Mouse (Mus musculus) E14TG2a.4 (cell line): ENCODE measurements around the gene Prickle1.

Source experiments
- H3K27me3 ChIP-seq: 2 replicates; pipeline ENCODE4 v1.6.1; 2014; ENCODE audit warnings: low read length, control low read depth; ENCODE audit not compliant: insufficient read depth
- H3K36me3 ChIP-seq: 2 replicates; pipeline ENCODE4 v1.6.1; 2014; ENCODE audit warnings: low read length, control low read depth; ENCODE audit not compliant: insufficient read depth
- H3K4me1 ChIP-seq: replicated peaks from 2 replicates; pipeline ENCODE4 v1.6.1; 2014; ENCODE audit warnings: low read depth, low read length, control low read depth
- H3K4me3 ChIP-seq: replicated peaks from 2 replicates; pipeline ENCODE4 v1.5.1; 2014; ENCODE audit warnings: mild to moderate bottlenecking, low read length
- H3K9me3 ChIP-seq: 2 replicates; pipeline ENCODE4 v1.6.1; 2014; ENCODE audit warnings: low read length, control low read depth
- CTCF ChIP-seq: conservative IDR thresholded peaks from 2 replicates; pipeline ENCODE4 v1.5.1; 2014; ENCODE audit warnings: low read length
- NANOG ChIP-seq: IDR thresholded peaks from 2 replicates; pipeline ENCODE4 v1.6.1; 2014; ENCODE audit warnings: borderline replicate concordance, low read length, mixed read lengths
- POU5F1 ChIP-seq: IDR thresholded peaks from 2 replicates; pipeline ENCODE4 v1.6.1; 2014; ENCODE audit warnings: low read length, borderline replicate concordance

The Prickle1 gene

DNA sequence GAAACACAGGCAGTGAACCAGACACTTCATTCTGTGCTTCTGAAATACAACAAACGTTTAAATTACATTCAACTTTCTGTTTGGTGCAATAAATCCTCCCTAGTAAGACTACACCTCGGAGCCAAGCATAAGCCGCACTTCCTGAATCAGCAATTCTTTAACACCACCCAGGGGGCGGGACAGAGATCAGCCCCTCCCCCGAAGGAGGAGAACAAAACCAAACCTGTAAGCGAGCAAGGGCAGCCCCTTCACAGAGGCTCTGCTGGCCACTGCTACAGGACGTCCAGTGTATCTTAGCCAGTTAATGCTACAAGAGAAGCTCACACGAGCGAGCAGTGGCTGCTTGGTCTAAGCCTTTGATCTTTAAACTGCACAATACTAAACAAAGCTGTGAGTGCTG, 43.5 kb downstream of the Prickle1 start:
- H3K4me1 ChIP-seq, result peaks cover 5% of the 10 kb centered on the region
- TF ChIP-seq NANOG, result no peak
- peaks cover 15% of the 10 kb centered on the region; the same call in 1 of the 2 replicates for H3K27me3 ChIP-seq
- no peak overlapping the region for H3K4me3 ChIP-seq
- no peaks in the 10 kb centered on the region for H3K36me3 ChIP-seq
- H3K9me3 ChIP-seq, result no peaks in the 10 kb centered on the region

DNA sequence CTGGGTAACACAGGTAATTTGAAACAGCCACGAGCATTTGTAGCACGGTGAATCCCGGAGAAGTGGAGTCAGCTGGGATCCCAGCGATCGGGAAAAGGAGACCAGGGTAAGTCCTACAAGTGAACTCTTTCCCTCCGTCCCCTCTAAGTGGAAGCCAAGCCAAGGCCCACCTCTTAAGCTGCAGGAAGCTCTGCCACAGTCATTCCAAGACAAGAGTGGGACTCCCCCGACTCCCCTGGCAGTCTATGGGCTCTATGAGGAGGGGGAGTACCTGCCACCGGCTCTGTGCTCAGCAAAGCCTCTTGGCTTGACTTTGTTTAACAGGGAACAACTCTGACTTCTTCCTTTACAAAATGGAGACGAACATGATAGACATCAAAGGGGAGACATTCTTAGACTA, 47.4 kb downstream of the Prickle1 start:
- no peaks in the 10 kb centered on the region for H3K9me3 ChIP-seq
- H3K4me1 ChIP-seq, result peaks cover 5% of the 10 kb centered on the region
- peaks cover 20% of the 10 kb centered on the region for H3K27me3 ChIP-seq
- H3K36me3 ChIP-seq, result no peaks in the 10 kb centered on the region
- TF ChIP-seq CTCF (no peak), NANOG (no peak), POU5F1 (no peak)
- H3K4me3 ChIP-seq, result no peak overlapping the region

DNA sequence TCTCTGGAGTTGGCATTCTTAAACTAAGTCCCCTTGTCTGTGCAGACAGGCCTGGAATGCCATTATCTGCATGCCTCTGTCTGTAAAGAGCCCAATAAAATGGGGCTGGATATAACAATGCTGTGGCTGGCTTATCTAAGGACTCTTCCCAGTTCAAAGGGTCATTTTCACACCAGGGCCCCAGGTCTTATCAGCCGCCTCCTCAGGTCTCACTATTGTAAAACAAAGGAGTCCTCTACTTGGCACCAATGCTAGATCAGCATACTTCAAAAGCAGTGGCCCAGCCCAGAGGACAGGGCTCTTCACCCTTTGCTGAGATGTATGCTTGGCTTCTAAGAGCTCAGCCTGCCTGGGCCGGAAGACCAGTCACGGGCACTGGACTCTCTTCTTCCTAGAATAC, 56.3 kb downstream of the Prickle1 start:
- TF ChIP-seq NANOG (no peak), CTCF (no peak), POU5F1 (no peak)
- peaks cover 67% of the 10 kb centered on the region for H3K27me3 ChIP-seq
- H3K9me3 ChIP-seq, result peaks cover 6% of the 10 kb centered on the region; the same call in 1 of the 2 replicates
- no peaks in the 10 kb centered on the region for H3K4me1 ChIP-seq
- no peaks in the 10 kb centered on the region for H3K36me3 ChIP-seq
- no peak overlapping the region for H3K4me3 ChIP-seq

DNA sequence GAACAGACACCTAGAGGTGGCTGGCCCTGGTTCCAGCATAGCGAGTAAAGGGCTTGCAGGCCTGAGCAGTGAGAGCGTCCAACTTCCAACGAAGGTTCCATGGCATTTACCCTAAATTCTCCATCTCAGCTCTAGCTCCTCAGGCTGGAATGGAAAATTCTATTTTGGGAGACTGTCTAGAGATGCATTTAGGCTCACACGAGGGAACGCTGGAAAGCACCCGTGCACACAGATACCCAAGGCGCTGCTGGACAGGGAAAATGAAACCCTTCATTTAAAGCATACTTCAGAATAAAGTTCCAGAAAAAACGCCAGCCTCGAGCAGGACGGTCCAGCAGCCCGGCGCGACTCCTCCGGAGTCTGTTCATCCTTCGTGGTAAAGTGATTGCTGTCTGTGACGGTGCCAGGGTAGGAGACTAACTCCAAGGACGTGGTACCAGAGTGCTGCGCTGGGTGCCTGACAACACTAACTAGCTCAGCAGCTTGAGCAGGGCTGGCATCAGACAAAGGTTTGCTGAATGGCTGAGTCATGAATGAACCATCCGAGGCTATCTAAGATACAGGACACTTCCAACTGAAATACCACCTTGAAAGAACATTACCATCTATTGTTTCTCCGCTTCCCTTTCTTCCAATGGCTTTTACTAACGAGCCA, 57.0 kb downstream of the Prickle1 start:
- peaks cover 6% of the 10 kb centered on the region; the same call in 1 of the 2 replicates for H3K9me3 ChIP-seq
- peaks cover 72% of the 10 kb centered on the region for H3K27me3 ChIP-seq
- TF ChIP-seq POU5F1, result no peak
- no peak for TF ChIP-seq NANOG
- TF ChIP-seq CTCF, result no peak
- no peaks in the 10 kb centered on the region for H3K36me3 ChIP-seq
- H3K4me3 ChIP-seq, result no peak overlapping the region
- no peaks in the 10 kb centered on the region for H3K4me1 ChIP-seq

DNA sequence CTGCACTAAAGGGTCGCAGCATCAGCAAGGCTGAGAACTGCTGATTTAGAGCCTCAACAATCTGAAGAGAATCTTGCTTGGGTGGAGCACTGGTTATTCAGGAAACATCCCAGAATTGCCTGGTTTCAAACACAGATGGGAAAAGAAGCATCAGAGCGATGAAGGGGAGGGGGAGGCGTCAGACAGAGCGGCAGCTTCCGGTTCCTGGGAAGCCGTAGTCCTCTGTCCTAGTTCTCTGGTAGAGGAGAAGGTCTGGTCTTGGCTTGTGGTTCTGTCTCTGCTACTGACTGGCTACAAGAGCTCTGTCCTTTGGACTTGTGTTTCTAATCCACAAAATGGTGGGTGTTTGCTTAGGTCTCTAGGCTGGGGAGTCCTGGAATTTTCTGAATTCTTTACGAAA, 57.9 kb downstream of the Prickle1 start:
- Histone ChIP-seq H3K36me3 (no peaks in the 10 kb centered on the region), H3K27me3 (peaks cover 80% of the 10 kb centered on the region), H3K9me3 (peaks cover 6% of the 10 kb centered on the region; the same call in 1 of the 2 replicates), H3K4me3 (no peak overlapping the region), H3K4me1 (no peaks in the 10 kb centered on the region)
- no peak for TF ChIP-seq POU5F1
- TF ChIP-seq NANOG, result no peak
- no peak for TF ChIP-seq CTCF

DNA sequence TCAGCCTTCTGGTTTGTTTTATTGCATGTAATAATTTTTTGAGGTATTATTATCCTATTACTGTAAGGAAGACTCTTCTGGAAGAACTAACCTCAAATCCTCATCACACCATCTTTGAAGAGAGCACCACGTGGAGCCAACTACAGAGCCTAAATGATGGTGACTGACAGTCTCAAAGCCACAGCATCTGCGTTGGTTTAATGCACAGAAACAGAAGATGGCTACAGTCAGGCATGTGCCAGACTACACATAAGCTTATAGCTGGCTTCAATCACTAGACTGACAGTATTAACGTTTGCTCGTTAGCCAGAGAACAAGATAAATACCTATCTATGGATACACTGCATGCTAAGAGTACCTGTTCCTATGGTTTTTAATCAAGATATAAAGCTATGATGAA, 59.5 kb downstream of the Prickle1 start:
- Histone ChIP-seq H3K27me3 (peaks cover 84% of the 10 kb centered on the region), H3K9me3 (no peaks in the 10 kb centered on the region), H3K4me1 (no peaks in the 10 kb centered on the region), H3K36me3 (no peaks in the 10 kb centered on the region), H3K4me3 (no peak overlapping the region)
- TF ChIP-seq POU5F1, result no peak
- TF ChIP-seq NANOG, result no peak
- no peak for TF ChIP-seq CTCF

DNA sequence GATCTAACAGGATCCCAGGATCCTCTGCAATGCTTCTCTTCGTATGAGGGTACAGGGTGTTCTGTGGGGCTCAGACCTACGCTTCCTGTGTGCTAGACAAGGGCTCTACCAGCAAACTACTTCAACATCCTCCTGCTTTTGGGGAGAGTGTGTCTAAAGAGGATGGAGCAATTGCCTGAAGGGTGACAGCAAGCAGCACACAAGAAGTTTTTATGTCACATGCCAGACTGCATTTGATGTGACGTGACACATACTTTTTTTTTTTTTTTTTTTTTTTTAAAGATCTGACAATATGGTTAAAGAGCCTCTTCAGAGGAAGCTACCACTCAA, 65.0 kb downstream of the Prickle1 start:
- H3K4me1 ChIP-seq, result no peaks in the 10 kb centered on the region
- no peak for TF ChIP-seq POU5F1
- no peak for TF ChIP-seq CTCF
- TF ChIP-seq NANOG, result no peak
- no peaks in the 10 kb centered on the region for H3K9me3 ChIP-seq
- peaks cover 88% of the 10 kb centered on the region for H3K27me3 ChIP-seq
- H3K36me3 ChIP-seq, result no peaks in the 10 kb centered on the region
- no peak overlapping the region for H3K4me3 ChIP-seq

DNA sequence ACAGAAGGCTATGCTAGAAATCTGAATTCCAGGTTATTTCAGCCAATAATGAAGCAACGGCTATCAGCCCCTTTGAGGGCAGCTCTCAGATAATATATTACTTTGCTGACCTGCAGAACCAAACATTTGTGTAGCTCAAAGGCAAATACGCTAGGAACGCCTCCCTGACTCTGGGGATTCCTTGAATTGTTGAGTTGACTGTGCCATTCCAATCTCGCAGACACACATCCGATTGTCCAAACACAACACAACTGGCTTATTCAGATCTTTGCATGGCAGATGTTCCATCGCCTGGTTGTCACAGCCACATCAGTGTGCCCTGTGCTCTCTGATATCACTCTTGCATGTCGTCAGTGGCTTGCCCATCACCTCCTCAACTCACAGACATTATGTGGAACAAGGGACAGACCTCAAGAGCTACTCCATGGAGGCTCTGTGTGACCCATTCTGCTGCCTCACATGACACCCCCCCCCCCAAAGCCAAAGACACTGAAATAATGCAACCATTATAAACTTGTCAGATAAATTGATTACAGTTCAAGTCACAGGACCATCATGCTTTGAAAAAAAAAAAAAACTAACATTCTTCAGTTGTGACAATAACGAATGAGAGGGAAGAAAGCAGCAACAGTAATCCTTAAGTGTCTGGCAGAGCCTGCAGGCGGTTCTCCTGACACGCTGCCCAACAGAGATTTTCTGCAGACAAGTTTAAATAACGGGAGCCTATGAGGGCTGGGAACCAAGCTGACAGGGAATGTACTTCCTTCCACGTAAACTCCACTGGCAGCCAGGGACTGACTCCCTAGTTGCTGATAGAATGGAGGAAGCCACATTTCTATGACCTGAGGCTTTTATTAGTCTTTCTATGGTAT, 65.6 kb downstream of the Prickle1 start:
- Histone ChIP-seq H3K4me3 (no peak overlapping the region), H3K4me1 (no peaks in the 10 kb centered on the region)

More for the DNA sequence above, 65.6 kb downstream of the Prickle1 start:
- Histone ChIP-seq H3K9me3 (no peaks in the 10 kb centered on the region), H3K27me3 (peaks cover 92% of the 10 kb centered on the region), H3K36me3 (no peaks in the 10 kb centered on the region)
- TF ChIP-seq CTCF (no peak), POU5F1 (no peak), NANOG (no peak)
